Mouse (Mus musculus): ENCODE data around the gene Otud7a. TPM values are rescaled to one million over a fixed set of nuclear protein-coding genes. Genes with fewer than 3 reads are reported as not detected.
"Not testable (repeated sequence)": the region's sequence is repeated elsewhere in the genome, so short reads cannot be mapped to it uniquely, and the experiment has no call there.

Otud7a gene
- total RNA-seq, 1 experiment from 2014 or later = 0.63 TPM

GRCm38 (mm10) chr7:63558918-63559317 is 114.4 kb downstream of the Otud7a start:
- DNase-seq = no peak

- DNase-seq = no peak
Measured at GRCm38 (mm10) chr7:63559679-63560078, 115.1 kb downstream of the Otud7a start.

GRCm38 (mm10) chr7:63583310-63583709 is 138.8 kb downstream of the Otud7a start:
- DNase-seq = no peak

GRCm38 (mm10) chr7:63586184-63586870 is 141.8 kb downstream of the Otud7a start:
- peak; percentile 6 for DNase-seq

- no peak for DNase-seq
Measured at GRCm38 (mm10) chr7:63590305-63590704, 145.8 kb downstream of the Otud7a start.

GRCm38 (mm10) chr7:63591322-63591721 is 146.8 kb downstream of the Otud7a start:
- DNase-seq = no peak

- DNase-seq = no peak
Measured at GRCm38 (mm10) chr7:63592061-63592460, 147.5 kb downstream of the Otud7a start.

- no peak for DNase-seq
Measured at GRCm38 (mm10) chr7:63604827-63605226, 160.3 kb downstream of the Otud7a start.

- DNase-seq = no peak
Measured at GRCm38 (mm10) chr7:63617018-63617417, 172.5 kb downstream of the Otud7a start.

- no peak for DNase-seq
Measured at GRCm38 (mm10) chr7:63620776-63621340, 176.3 kb downstream of the Otud7a start.

- no peak for DNase-seq
Measured at GRCm38 (mm10) chr7:63637651-63638050, 193.1 kb downstream of the Otud7a start.

GRCm38 (mm10) chr7:63644002-63644401 is 199.5 kb downstream of the Otud7a start:
- no peak for DNase-seq

- DNase-seq = no peak
Measured at GRCm38 (mm10) chr7:63647136-63647535, 202.6 kb downstream of the Otud7a start.

- DNase-seq = no peak
Measured at GRCm38 (mm10) chr7:63660261-63660660, 215.7 kb downstream of the Otud7a start.

GRCm38 (mm10) chr7:63662757-63663156 is 218.2 kb downstream of the Otud7a start:
- DNase-seq = no peak

- DNase-seq = no peak
Measured at GRCm38 (mm10) chr7:63665496-63665895, 220.9 kb downstream of the Otud7a start.

- no peak for DNase-seq
Measured at GRCm38 (mm10) chr7:63667986-63668741, 223.6 kb downstream of the Otud7a start.

GRCm38 (mm10) chr7:63668951-63669350 is 224.4 kb downstream of the Otud7a start:
- no peak for DNase-seq

GRCm38 (mm10) chr7:63670911-63671310 is 226.4 kb downstream of the Otud7a start:
- DNase-seq = not testable (repeated sequence)

GRCm38 (mm10) chr7:63671904-63672303 is 227.4 kb downstream of the Otud7a start:
- peak; percentile 62 for DNase-seq

- DNase-seq = no peak
Measured at GRCm38 (mm10) chr7:63676631-63677030, 232.1 kb downstream of the Otud7a start.

- no peak for DNase-seq
Measured at GRCm38 (mm10) chr7:63677149-63677548, 232.6 kb downstream of the Otud7a start.

- no peak for DNase-seq
Measured at GRCm38 (mm10) chr7:63687056-63687455, 242.5 kb downstream of the Otud7a start.
